Mouse (Mus musculus): ENCODE results near the gene Tmtc4.

Tmtc4 gene

GRCm38 (mm10) chr14:122871841-122872580 lies 111.8 kb downstream of the Tmtc4 start:
- no peak for DNase-seq

GRCm38 (mm10) chr14:122869831-122870230 lies 114.0 kb downstream of the Tmtc4 start:
- DNase-seq = no peak

Measured in kidney, postnatal 36 days (tissue).